Mouse (Mus musculus) hindbrain, embryonic 16.5 days (tissue): ENCODE data around the gene Gm10128. TPM values are rescaled to one million over a fixed set of nuclear protein-coding genes. Genes with fewer than 3 reads are reported as not detected.
"Not testable (repeated sequence)": the region's sequence is repeated elsewhere in the genome, so short reads cannot be mapped to it uniquely, and the experiment has no call there.

Experiments used
- ATAC-seq: fragments of 200-750 bp; cut with Nextera tagmentation; 2 replicates; pipeline ENCODE4 v1.8.0; 2017; ENCODE audit warnings: moderate TSS enrichment, moderate library complexity
- H3K27ac ChIP-seq: fragments of 300-500 bp; sonication (generic); 2 replicates; pipeline ENCODE4 v1.5.1; 2014; ENCODE audit warnings: low read depth, mild to moderate bottlenecking, control low read depth, low read length, moderate library complexity
- H3K27me3 ChIP-seq: fragments of 300-500 bp; sonication (generic); replicated peaks from 2 replicates; pipeline ENCODE4 v1.6.1; 2014; ENCODE audit warnings: low read length; ENCODE audit not compliant: control insufficient read depth, insufficient read depth
- H3K36me3 ChIP-seq: fragments of 300-500 bp; sonication (generic); 2 replicates; pipeline ENCODE4 v1.6.1; 2014; ENCODE audit warnings: mild to moderate bottlenecking, low read length, moderate library complexity, mixed read lengths; ENCODE audit not compliant: control insufficient read depth, insufficient read depth
- H3K4me1 ChIP-seq: fragments of 300-500 bp; sonication (generic); 2 replicates; pipeline ENCODE4 v1.6.1; 2014; ENCODE audit warnings: low read depth, low read length; ENCODE audit not compliant: control insufficient read depth, insufficient read depth
- H3K4me2 ChIP-seq: fragments of 300-500 bp; sonication (generic); 2 replicates; pipeline ENCODE4 v1.6.1; 2014; ENCODE audit warnings: mild to moderate bottlenecking, low read length, control low read depth, moderate library complexity
- H3K4me3 ChIP-seq: fragments of 300-500 bp; sonication (generic); 2 replicates; pipeline ENCODE4 v1.5.1; 2014; ENCODE audit warnings: mild to moderate bottlenecking, low read length, control low read depth, moderate library complexity
- H3K9ac ChIP-seq: fragments of 300-500 bp; sonication (generic); 2 replicates; pipeline ENCODE4 v1.6.1; 2014; ENCODE audit warnings: low read depth, mild to moderate bottlenecking, control low read depth, low read length, moderate library complexity
- H3K9me3 ChIP-seq: fragments of 300-500 bp; sonication (generic); 2 replicates; pipeline ENCODE4 v1.6.1; 2014; ENCODE audit warnings: mild to moderate bottlenecking, low read length, moderate library complexity; ENCODE audit not compliant: control insufficient read depth
- WGBS: fragments of 180-500 bp; shearing (Covaris S2); extraction: QIAGEN DNeasy Blood & Tissue Kit; methylation state at CpG from one replicate; pipeline ENCODE4 v1.1.7; 2014; 5-methylcytosine and 5-hydroxymethylcytosine counted together
- polyA plus RNA-seq: library from polyadenylated mRNA; unstranded; fragments of >200 nt; fragmentation: Nextera tagmentation; extraction: Ambion mirVana; gene quantifications from 2 replicates; pipeline ENCODE4 v1.2.1, GENCODE M21; 2015

Gene Gm10128
- polyA plus RNA-seq = not detected in 2 replicates

GRCm38 (mm10) chr14:7643872-7644271, at the start of gene Gm10128:
Gm10128 (minus strand) TSS chr14:7643972.
- WGBS = no CpG with 5 or more reads among the region's 2 CpGs
- not testable (repeated sequence) for H3K4me2 ChIP-seq, H3K4me3 ChIP-seq, H3K36me3 ChIP-seq, H3K4me1 ChIP-seq, H3K9ac ChIP-seq, ATAC-seq, H3K27ac ChIP-seq, H3K9me3 ChIP-seq, H3K27me3 ChIP-seq

- WGBS = 67% methylated on average over 5 of the region's 5 CpGs
- not testable (repeated sequence) for H3K36me3 ChIP-seq, H3K4me3 ChIP-seq, H3K27ac ChIP-seq, H3K27me3 ChIP-seq, H3K4me2 ChIP-seq, H3K4me1 ChIP-seq, H3K9me3 ChIP-seq, ATAC-seq, H3K9ac ChIP-seq
These were observed 37.4 kb upstream of the Gm10128 start for GRCm38 (mm10) chr14:7681170-7681569.

- not testable (repeated sequence) for H3K4me3 ChIP-seq, H3K27me3 ChIP-seq, H3K36me3 ChIP-seq, H3K4me1 ChIP-seq, H3K4me2 ChIP-seq, ATAC-seq, H3K9me3 ChIP-seq, H3K27ac ChIP-seq, H3K9ac ChIP-seq
- 70% methylated on average over 2 of the region's 2 CpGs for WGBS
These were observed 18.7 kb upstream of the Gm10128 start for GRCm38 (mm10) chr14:7662491-7662890.

GRCm38 (mm10) chr14:7658101-7659074, 14.6 kb upstream of the Gm10128 start:
- not testable (repeated sequence) for ATAC-seq, H3K4me1 ChIP-seq, H3K27me3 ChIP-seq, H3K27ac ChIP-seq, H3K36me3 ChIP-seq, H3K9me3 ChIP-seq
- Histone ChIP-seq H3K4me2 (peak overlapping the region; percentile 59), H3K4me3 (peak overlapping the region; percentile 44), H3K9ac (peak overlapping the region; percentile 61)
- under 1% methylated on average over 26 of the region's 76 CpGs for WGBS

- H3K4me2 ChIP-seq = peak overlapping the region; percentile 52
- not testable (repeated sequence) for H3K36me3 ChIP-seq, H3K27ac ChIP-seq, ATAC-seq, H3K4me1 ChIP-seq, H3K4me3 ChIP-seq, H3K27me3 ChIP-seq, H3K9ac ChIP-seq, H3K9me3 ChIP-seq
- WGBS = 4% methylated on average over 3 of the region's 10 CpGs
These were observed 13.7 kb upstream of the Gm10128 start for GRCm38 (mm10) chr14:7657456-7657855.

GRCm38 (mm10) chr14:7595492-7595891, 48.3 kb downstream of the Gm10128 start, which contains the start of gene Gm10338:
Gm10338 (minus strand) TSS chr14:7595592.
- not testable (repeated sequence) for H3K4me3 ChIP-seq, H3K27ac ChIP-seq, ATAC-seq, H3K36me3 ChIP-seq, H3K4me1 ChIP-seq, H3K27me3 ChIP-seq, H3K9me3 ChIP-seq, H3K4me2 ChIP-seq, H3K9ac ChIP-seq
- no CpG with 5 or more reads among the region's 2 CpGs for WGBS

Other genes with a start within 250 kb of the Gm10128 start
- gene Gm3755, start 193.1 kb downstream of the Gm10128 start, polyA plus RNA-seq = 0.16 TPM in 1 of 2 replicates, not detected in the other
- gene Gm3752, start 160.2 kb downstream of the Gm10128 start, polyA plus RNA-seq = 13.8 and 18.4 TPM in 2 replicates
- gene Gm3558, start 75.4 kb downstream of the Gm10128 start, polyA plus RNA-seq = 6.1 and 6.7 TPM in 2 replicates
- not detected in 2 replicates for gene Gm10338, start 48.4 kb downstream of the Gm10128 start, polyA plus RNA-seq
- gene Gm26661, start 147.6 kb upstream of the Gm10128 start, polyA plus RNA-seq = 0.38 TPM in 1 of 2 replicates, not detected in the other
- gene Flnb, start 174.0 kb upstream of the Gm10128 start, polyA plus RNA-seq = 6.3 and 12.2 TPM in 2 replicates